Mouse (Mus musculus): ENCODE measurements around the gene Papolb.

Gene Papolb

DNA sequence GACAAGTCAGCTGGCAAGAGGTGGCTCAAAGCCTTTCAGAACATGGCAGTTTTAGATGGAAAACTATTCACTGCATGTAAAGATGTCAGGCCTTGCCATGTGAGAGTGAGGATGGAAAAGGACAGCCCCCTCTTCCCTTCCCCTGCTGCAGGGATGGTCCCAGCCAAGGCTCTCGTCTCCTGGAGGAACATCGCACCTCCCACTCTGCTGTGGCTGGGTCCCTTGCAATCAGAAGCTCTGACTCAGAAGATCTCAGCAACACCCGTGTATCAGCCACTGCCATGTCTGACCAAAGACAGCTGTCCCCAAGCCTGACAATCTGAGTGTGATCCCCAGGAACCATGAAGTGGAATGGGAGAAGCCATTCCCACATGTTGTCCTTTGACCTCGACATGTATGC lies 17.8 kb downstream of the Papolb start:
- no peak for DNase-seq

GRCm38 (mm10) chr5:142510061-142510414 lies 19.8 kb downstream of the Papolb start:
- no peak for DNase-seq

- DNase-seq, result no peak
Observed at GRCm38 (mm10) chr5:142509141-142510060, 20.5 kb downstream of the Papolb start.

DNA sequence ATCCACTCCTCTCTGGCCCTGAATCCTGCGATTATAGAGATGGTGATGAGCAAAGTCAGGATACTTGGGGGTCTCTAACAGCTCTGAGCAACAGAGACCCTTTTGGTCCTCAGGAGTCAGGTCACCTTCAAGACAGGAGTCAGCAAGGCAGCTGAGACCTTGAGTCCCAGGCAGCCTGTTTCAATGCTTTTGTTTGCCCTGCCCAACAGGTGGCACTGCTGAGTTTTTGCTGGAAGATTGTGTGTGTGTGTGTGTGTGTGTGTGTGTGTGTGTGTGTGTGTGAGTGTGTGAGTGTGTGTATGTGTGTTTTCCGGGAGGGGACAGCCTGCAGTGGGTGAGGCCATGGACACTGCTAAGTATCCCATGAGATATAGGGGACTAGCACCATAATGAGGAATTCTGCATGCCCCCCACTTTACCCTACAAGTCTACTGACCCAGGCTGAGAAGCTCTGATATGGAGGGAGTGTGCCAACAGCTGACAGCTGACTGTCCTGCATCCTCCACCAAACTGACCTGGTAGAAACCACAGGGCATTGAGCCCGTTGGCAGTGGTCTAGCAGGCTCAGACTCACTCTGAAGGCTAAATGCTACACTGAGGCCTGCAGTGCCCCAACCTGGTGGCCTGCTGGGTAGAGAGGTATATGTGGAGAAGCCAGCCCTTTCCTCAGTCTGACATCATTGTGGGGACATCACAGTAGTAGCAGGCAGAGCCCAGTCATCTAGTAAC lies 24.0 kb downstream of the Papolb start:
- no peak for DNase-seq

DNA sequence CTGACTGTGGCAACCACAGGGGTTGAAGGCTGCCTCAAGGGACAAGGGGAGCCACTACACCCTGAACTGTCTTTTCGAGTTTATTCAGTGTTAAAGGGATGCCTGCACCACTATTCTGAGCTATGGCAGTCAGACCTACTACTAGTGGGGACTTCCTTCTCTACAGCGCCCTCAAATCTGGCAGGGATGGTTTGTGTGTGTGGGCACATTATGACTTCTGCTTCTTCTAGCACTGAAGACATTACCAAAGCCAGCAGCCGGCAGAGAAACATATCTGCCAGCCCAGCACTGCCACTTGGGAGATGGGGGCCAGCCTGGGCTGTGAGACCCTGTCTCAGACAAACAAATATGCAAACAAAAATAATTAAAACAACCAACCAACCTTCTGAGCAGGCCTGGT lies 25.7 kb downstream of the Papolb start:
- no peak for DNase-seq

GRCm38 (mm10) chr5:142502414-142502813 lies 27.5 kb downstream of the Papolb start:
- DNase-seq, result peak; percentile 10 to 18

DNA sequence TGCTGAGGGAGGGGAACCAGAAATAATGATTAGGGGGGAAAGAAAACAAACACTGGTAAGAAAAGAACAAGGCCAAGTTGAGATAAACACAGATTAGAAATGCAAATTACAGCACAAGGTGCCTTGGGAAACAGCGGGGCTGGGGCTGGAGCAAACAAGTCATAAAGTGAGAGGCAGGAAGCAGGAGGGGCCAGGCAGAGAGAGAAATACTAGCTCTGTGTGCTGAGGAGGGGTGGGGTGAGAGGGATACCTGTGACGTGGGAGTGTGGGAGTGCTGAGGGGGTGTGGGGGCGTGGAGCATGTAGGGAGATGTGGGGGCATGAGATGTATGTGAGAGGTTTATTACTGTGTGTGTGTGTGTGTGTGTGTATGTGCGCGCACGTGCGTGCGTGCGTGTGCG lies 29.0 kb downstream of the Papolb start:
- no peak for DNase-seq

GRCm38 (mm10) chr5:142498964-142499363 lies 30.9 kb downstream of the Papolb start:
- no peak for DNase-seq

GRCm38 (mm10) chr5:142495321-142496096 lies 34.4 kb downstream of the Papolb start:
- DNase-seq, result no peak

- DNase-seq, result no peak
Observed at GRCm38 (mm10) chr5:142493307-142493706, 36.6 kb downstream of the Papolb start.

GRCm38 (mm10) chr5:142489955-142490707 lies 39.7 kb downstream of the Papolb start:
- no peak for DNase-seq

DNA sequence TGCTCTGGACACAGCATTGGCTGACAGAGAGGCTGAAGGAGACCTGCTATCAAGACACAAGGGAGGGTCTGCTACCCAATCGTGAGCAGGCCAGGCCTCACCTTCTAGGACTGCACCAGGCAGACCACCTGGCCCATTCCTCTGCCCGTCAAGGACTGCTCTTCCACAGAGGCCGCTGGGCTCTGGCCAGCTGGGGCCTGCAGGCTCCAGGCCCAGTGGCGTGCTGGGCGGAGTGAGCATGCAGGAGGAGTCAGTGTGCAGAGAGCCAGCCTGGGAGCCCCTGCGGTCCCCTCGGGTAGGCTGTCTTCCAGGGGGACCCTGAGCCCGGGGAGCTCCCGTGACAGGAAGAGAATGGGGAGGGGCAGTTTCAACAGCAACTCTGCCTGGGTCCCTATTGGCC lies 43.2 kb downstream of the Papolb start:
- DNase-seq, result no peak

DNA sequence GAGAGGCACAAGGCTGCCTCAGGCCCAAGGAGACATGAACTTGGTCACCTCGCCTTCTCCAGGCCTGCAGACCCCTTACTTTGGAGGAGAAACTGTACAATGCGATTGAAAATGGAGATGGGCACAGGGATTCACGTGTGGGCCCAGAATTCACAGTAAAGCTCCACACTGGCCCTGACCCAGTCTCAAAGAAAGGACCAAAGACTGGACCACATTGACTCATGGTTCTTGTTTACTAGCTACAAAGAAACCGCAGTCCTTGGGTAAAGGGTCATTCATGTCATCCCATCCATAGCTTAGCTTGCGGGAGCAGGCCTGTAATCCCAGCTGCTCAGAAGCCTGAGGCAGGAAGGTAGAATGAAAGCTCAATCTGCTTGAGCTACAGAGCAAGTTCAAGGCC lies 46.3 kb downstream of the Papolb start:
- no peak for DNase-seq

- no peak for DNase-seq
Observed at GRCm38 (mm10) chr5:142482512-142482911, 47.4 kb downstream of the Papolb start.

DNA sequence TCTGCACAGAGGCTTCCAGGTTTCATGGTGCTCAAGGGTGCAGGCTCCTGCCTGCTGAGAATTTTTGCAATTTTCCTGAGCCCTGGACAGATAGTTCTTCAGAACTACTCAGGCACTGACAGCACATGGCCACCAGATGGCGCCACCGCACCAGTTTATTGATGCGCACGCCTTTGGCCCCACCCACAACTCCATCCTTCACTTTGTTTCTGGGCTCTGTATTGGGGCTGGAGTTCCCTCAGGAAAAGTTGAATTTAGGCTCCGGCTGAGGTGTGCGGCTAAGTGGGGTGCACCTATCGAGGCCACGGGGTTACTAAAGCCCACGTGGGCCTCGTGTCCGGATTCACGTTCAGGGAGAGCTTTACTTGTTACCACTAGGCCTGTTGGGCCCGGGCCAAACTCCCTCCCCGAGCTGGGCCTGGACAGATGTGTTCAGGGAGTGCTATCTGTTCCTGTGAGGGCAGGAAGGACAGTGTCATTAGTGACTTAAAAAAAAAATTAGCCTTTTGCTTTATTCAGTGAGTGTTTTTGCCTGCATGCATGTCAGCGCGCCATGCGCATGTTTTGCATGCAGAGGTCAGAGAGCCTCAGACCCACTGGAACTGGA lies 50.9 kb downstream of the Papolb start:
- peak in 1 of 2 experiments; percentile 31 for DNase-seq

- DNase-seq, result no peak
Observed at GRCm38 (mm10) chr5:142477866-142478615, 51.8 kb downstream of the Papolb start.

DNA sequence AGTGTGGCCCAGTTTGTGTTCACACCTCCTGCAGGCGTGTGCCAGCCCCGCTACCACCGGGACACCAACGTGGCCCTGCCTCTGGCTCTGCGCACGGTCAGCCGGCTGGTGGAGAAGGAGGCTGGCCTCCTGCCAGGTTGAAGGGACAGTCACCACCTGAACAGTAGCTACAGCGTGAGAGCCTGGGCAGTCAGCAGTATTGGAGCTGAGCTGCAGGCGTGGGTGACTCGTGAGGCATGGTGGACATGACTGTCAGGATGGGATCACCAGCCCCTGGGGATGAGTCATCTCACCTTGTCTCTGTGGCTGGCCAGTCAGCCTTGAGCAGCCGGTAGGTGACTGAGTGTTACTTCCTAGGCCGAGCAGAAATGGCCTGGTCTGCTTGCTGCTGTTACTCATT lies 52.5 kb downstream of the Papolb start:
- no peak for DNase-seq

Measured in thymus, adult 18-20 months (tissue).